Mouse (Mus musculus): Measurements from ENCODE around the gene Olfr1036. TPM values are rescaled to one million over a fixed set of nuclear protein-coding genes. Genes with fewer than 3 reads are reported as not detected.
"Not testable (repeated sequence)": the region's sequence is repeated elsewhere in the genome, so short reads cannot be mapped to it uniquely, and the experiment has no call there.

The Olfr1036 gene
- polyA plus RNA-seq (2012; rRNA removed) = not detected in 2 replicates
- not detected in 2 replicates for polyA plus RNA-seq (2014; fragmentation: Nextera tagmentation; extraction: Ambion mirVana)

- ATAC-seq (ENCODE audit: insufficient read depth) = not testable (repeated sequence)
These were observed at the start of gene Olfr1036 for GRCm38 (mm10) chr2:86073692-86074091. Gene Olfr1036, plus strand, starts transcription at chr2:86073992.

GRCm38 (mm10) chr2:86045561-86045960, 28.2 kb upstream of the Olfr1036 start, which contains the start of gene Olfr1034:
Gene Olfr1034, plus strand, starts transcription at chr2:86045861.
- ATAC-seq (ENCODE audit: insufficient read depth) (no peak), DNase-seq (ENCODE audit: low read depth in 3 of 3, low spot score in 3 of 3) (no peak)
- TF ChIP-seq CTCF (IDR thresholded peaks at IDR 0.05; ENCODE audit: low read depth) = no peak
- TF ChIP-seq EP300 (IDR thresholded peaks at IDR 0.05; ENCODE audit: low read depth) = no peak
- Histone ChIP-seq H3K36me3 (replicated peaks; ENCODE audit: control insufficient read depth, insufficient read depth, low read depth) (no peaks in the 10 kb centered on the region), H3K4me1 (replicated peaks; ENCODE audit: control insufficient read depth in 2 of 2, insufficient read depth in 2 of 2, low read length in 1 of 2) (no peaks in the 10 kb centered on the region), H3K27me3 (ENCODE audit: control insufficient read depth, insufficient read depth, low read length) (no peaks in the 10 kb centered on the region), H3K4me2 (ENCODE audit: low read depth) (no peak within 1 kb of the TSS), H3K9ac (replicated peaks) (no peak within 1 kb of the TSS), H3K27ac (no peak within 1 kb of the TSS), H3K4me3 (ENCODE audit: insufficient read depth in 1 of 2, low read depth in 2 of 2, low read length in 2 of 2) (no peak within 1 kb of the TSS), H3K9me3 (ENCODE audit: control insufficient read depth, low read length) (no peaks in the 10 kb centered on the region)

More at GRCm38 (mm10) chr2:86073692-86074091, at the start of gene Olfr1036:
- not testable (repeated sequence) for H3K9me3 ChIP-seq (ENCODE audit: control insufficient read depth, low read length); DNase-seq (ENCODE audit: low read depth in 3 of 3, low spot score in 3 of 3); H3K9ac ChIP-seq (replicated peaks); H3K4me2 ChIP-seq (ENCODE audit: low read depth); H3K4me3 ChIP-seq (ENCODE audit: insufficient read depth in 1 of 2, low read depth in 2 of 2, low read length in 2 of 2); H3K4me1 ChIP-seq (replicated peaks; ENCODE audit: control insufficient read depth in 2 of 2, insufficient read depth in 2 of 2, low read length in 1 of 2); H3K36me3 ChIP-seq (replicated peaks; ENCODE audit: control insufficient read depth, insufficient read depth, low read depth); H3K27ac ChIP-seq; H3K27me3 ChIP-seq (ENCODE audit: control insufficient read depth, insufficient read depth, low read length)

GRCm38 (mm10) chr2:86050777-86051176, 23.0 kb upstream of the Olfr1036 start:
- not testable (repeated sequence) for H3K36me3 ChIP-seq (replicated peaks; ENCODE audit: control insufficient read depth, insufficient read depth, low read depth); H3K4me2 ChIP-seq (ENCODE audit: low read depth); H3K4me3 ChIP-seq (ENCODE audit: insufficient read depth in 1 of 2, low read depth in 2 of 2, low read length in 2 of 2); H3K9me3 ChIP-seq (ENCODE audit: control insufficient read depth, low read length); H3K9ac ChIP-seq (replicated peaks); H3K4me1 ChIP-seq (replicated peaks; ENCODE audit: control insufficient read depth in 2 of 2, insufficient read depth in 2 of 2, low read length in 1 of 2); ATAC-seq (ENCODE audit: insufficient read depth); H3K27ac ChIP-seq; H3K27me3 ChIP-seq (ENCODE audit: control insufficient read depth, insufficient read depth, low read length); DNase-seq (ENCODE audit: low read depth in 3 of 3, low spot score in 3 of 3)

GRCm38 (mm10) chr2:86063766-86064165, 10.0 kb upstream of the Olfr1036 start:
- H3K27ac ChIP-seq; H3K27me3 ChIP-seq (ENCODE audit: control insufficient read depth, insufficient read depth, low read length); H3K36me3 ChIP-seq (replicated peaks; ENCODE audit: control insufficient read depth, insufficient read depth, low read depth); DNase-seq (ENCODE audit: low read depth in 3 of 3, low spot score in 3 of 3); H3K9me3 ChIP-seq (ENCODE audit: control insufficient read depth, low read length); ATAC-seq (ENCODE audit: insufficient read depth); H3K4me3 ChIP-seq (ENCODE audit: insufficient read depth in 1 of 2, low read depth in 2 of 2, low read length in 2 of 2); H3K4me1 ChIP-seq (replicated peaks; ENCODE audit: control insufficient read depth in 2 of 2, insufficient read depth in 2 of 2, low read length in 1 of 2); H3K4me2 ChIP-seq (ENCODE audit: low read depth); H3K9ac ChIP-seq (replicated peaks): not testable (repeated sequence)
- WGBS (ENCODE audit: insufficient replicate concordance) = 77% methylated on average over 2 of the region's 2 CpGs

DNA sequence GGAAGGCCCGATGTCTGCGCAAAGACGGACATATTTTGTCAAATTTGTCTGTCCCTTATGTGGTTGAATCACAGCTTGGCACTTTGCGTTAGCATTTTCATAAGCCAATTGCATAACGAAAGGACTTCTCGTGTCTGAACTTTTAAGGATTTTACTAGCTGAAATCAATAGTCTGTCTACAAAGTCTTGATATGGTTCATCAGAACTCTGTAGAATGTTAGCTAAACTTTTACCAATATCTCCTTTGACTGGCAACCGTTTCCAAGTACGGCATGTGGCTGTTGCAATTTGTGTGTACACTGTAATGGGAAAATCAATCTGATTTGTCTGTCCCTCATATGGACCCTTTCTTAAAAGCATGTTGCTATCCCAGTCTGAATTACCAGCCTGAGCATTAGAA, 3.6 kb upstream of the Olfr1036 start:
- Histone ChIP-seq H3K4me1 (replicated peaks; ENCODE audit: control insufficient read depth in 2 of 2, insufficient read depth in 2 of 2, low read length in 1 of 2) (no peaks in the 10 kb centered on the region), H3K9me3 (ENCODE audit: control insufficient read depth, low read length) (no peaks in the 10 kb centered on the region), H3K4me2 (ENCODE audit: low read depth) (no peak overlapping the region), H3K4me3 (ENCODE audit: insufficient read depth in 1 of 2, low read depth in 2 of 2, low read length in 2 of 2) (no peak overlapping the region), H3K9ac (replicated peaks) (no peak overlapping the region), H3K36me3 (replicated peaks; ENCODE audit: control insufficient read depth, insufficient read depth, low read depth) (no peaks in the 10 kb centered on the region), H3K27ac (no peak overlapping the region), H3K27me3 (ENCODE audit: control insufficient read depth, insufficient read depth, low read length) (no peaks in the 10 kb centered on the region)
- ATAC-seq (ENCODE audit: insufficient read depth) (no peak), DNase-seq (ENCODE audit: low read depth in 3 of 3, low spot score in 3 of 3) (no peak)
- no peak for TF ChIP-seq EP300 (IDR thresholded peaks at IDR 0.05; ENCODE audit: low read depth)
- TF ChIP-seq CTCF (IDR thresholded peaks at IDR 0.05; ENCODE audit: low read depth) = no peak
- WGBS (ENCODE audit: insufficient replicate concordance) = 77% methylated on average over 8 of the region's 8 CpGs

- not testable (repeated sequence) for H3K4me3 ChIP-seq (ENCODE audit: insufficient read depth in 1 of 2, low read depth in 2 of 2, low read length in 2 of 2); H3K4me1 ChIP-seq (replicated peaks; ENCODE audit: control insufficient read depth in 2 of 2, insufficient read depth in 2 of 2, low read length in 1 of 2); DNase-seq (ENCODE audit: low read depth in 3 of 3, low spot score in 3 of 3); H3K4me2 ChIP-seq (ENCODE audit: low read depth); H3K9ac ChIP-seq (replicated peaks); H3K9me3 ChIP-seq (ENCODE audit: control insufficient read depth, low read length); H3K36me3 ChIP-seq (replicated peaks; ENCODE audit: control insufficient read depth, insufficient read depth, low read depth); H3K27ac ChIP-seq; ATAC-seq (ENCODE audit: insufficient read depth); H3K27me3 ChIP-seq (ENCODE audit: control insufficient read depth, insufficient read depth, low read length)
- 92% methylated on average over 1 of the region's 1 CpGs for WGBS (ENCODE audit: insufficient replicate concordance)
These were observed 6.7 kb downstream of the Olfr1036 start for GRCm38 (mm10) chr2:86080478-86080877.

All from liver, embryonic 14.5 days (tissue).